Mouse (Mus musculus): ENCODE results near the gene Pkn3. TPM values are rescaled to one million over a fixed set of nuclear protein-coding genes. Genes with fewer than 3 reads are reported as not detected.

Pkn3 gene
- polyA plus RNA-seq, 1 experiment from 2014 or later, result 14.7 TPM

DNA sequence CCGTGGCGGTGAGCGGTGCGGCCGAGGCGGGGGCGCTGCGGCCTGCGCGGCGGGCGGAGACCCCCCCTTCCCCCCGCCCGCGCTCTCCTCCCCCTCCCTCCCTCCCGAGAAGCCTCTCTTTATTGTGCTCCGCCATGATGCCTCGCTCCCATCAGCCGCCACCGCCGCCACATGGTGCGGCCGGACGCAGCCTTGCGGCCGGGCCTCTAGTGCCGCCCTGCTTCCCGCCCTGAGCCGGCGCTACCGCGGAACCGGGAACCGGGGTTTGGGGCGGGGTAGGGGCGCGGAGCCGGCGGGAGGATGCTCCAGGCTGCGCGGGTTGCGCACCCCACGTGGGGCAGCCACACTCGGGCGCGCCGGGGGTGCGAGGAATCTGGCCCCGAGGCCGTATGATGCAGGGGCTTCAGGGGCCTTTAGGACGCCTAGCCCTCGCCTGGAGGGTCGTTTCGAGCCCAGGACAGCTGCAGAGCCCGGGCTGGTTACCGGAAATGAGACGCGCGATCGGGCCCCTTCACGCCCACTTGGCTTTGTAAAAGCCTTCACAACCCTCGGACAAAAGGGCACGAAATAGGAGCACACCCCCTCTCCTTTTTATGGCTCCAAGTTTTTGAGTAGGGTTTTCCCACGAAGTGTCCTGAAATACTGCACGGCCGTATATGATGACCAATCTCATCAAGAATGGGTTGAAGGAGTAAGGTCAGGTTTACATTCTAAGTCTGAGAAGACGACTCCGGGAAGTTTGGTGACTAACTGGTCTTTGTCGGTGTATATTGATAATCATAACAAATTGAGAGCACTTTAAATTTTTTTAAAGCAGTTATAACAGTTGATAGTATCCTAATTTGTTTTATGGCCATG, 10.2 kb upstream of the Pkn3 start:
- DNase-seq (ENCODE audit: low spot score), result peak; percentile 70
- H3K4me1 ChIP-seq, result peaks cover 39% of the 10 kb centered on the region
- no peaks in the 10 kb centered on the region for H3K27me3 ChIP-seq (ENCODE audit: low read depth, poor library complexity, severe bottlenecking)
- H3K27ac ChIP-seq, result peak overlapping the region; percentile 100
- peaks cover 43% of the 10 kb centered on the region for H3K36me3 ChIP-seq
- H3K4me3 ChIP-seq, result peak overlapping the region; percentile 100
- under 1% methylated on average over 51 of the region's 69 CpGs for WGBS
- no peaks in the 10 kb centered on the region for H3K9me3 ChIP-seq (replicated peaks)

DNA sequence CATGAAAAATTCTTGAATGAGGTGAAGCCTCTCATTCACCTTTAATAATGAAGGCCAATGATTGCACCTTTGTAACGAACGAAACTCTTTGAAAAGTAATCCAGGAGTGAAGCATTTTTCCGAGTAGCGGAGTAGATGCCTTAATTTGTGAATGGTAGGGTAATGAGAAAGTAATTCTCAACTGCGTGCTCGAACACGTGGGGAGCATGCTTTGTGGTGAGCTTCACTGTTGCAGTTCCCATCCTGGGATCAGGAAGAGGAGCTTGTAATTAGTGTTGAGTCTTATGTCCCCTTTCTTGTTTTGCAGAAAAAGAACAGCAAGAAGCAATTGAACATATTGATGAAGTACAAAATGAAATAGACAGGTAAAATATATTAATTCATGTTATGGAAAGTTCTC, 9.5 kb upstream of the Pkn3 start:
- H3K4me1 ChIP-seq, result peaks cover 37% of the 10 kb centered on the region
- WGBS, result 36% methylated on average over 7 of the region's 7 CpGs
- peaks cover 50% of the 10 kb centered on the region for H3K36me3 ChIP-seq
- peak overlapping the region; percentile 100 for H3K4me3 ChIP-seq
- peak overlapping the region; percentile 100 for H3K27ac ChIP-seq
- H3K27me3 ChIP-seq (ENCODE audit: low read depth, poor library complexity, severe bottlenecking), result no peaks in the 10 kb centered on the region
- no peak for DNase-seq (ENCODE audit: low spot score)
- no peaks in the 10 kb centered on the region for H3K9me3 ChIP-seq (replicated peaks)

GRCm38 (mm10) chr2:30072875-30073274, 4.6 kb upstream of the Pkn3 start:
- no peak for DNase-seq (ENCODE audit: low spot score)
- no peak overlapping the region for H3K27ac ChIP-seq
- no peaks in the 10 kb centered on the region for H3K27me3 ChIP-seq (ENCODE audit: low read depth, poor library complexity, severe bottlenecking)
- WGBS, result 81% methylated on average over 7 of the region's 7 CpGs
- no peak overlapping the region for H3K4me3 ChIP-seq
- peaks cover 14% of the 10 kb centered on the region for H3K4me1 ChIP-seq
- peaks cover 61% of the 10 kb centered on the region for H3K36me3 ChIP-seq
- H3K9me3 ChIP-seq (replicated peaks), result no peaks in the 10 kb centered on the region

GRCm38 (mm10) chr2:30073285-30073684, 4.2 kb upstream of the Pkn3 start:
- Histone ChIP-seq H3K27ac (no peak overlapping the region), H3K36me3 (peaks cover 57% of the 10 kb centered on the region), H3K27me3 (ENCODE audit: low read depth, poor library complexity, severe bottlenecking) (no peaks in the 10 kb centered on the region), H3K4me3 (no peak overlapping the region), H3K9me3 (replicated peaks) (no peaks in the 10 kb centered on the region), H3K4me1 (peaks cover 15% of the 10 kb centered on the region)
- 76% methylated on average over 3 of the region's 3 CpGs for WGBS
- no peak for DNase-seq (ENCODE audit: low spot score)

- Histone ChIP-seq H3K4me3 (no peak overlapping the region), H3K4me1 (peaks cover 24% of the 10 kb centered on the region), H3K36me3 (peaks cover 40% of the 10 kb centered on the region), H3K27me3 (ENCODE audit: low read depth, poor library complexity, severe bottlenecking) (no peaks in the 10 kb centered on the region), H3K9me3 (replicated peaks) (no peaks in the 10 kb centered on the region), H3K27ac (no peak overlapping the region)
- no peak for DNase-seq (ENCODE audit: low spot score)
- WGBS, result 77% methylated on average over 3 of the region's 3 CpGs
Measured at GRCm38 (mm10) chr2:30075625-30076024, 1.9 kb upstream of the Pkn3 start.

GRCm38 (mm10) chr2:30076439-30076838, 1.0 kb upstream of the Pkn3 start:
- 92% methylated on average over 9 of the region's 9 CpGs for WGBS
- Histone ChIP-seq H3K27ac (no peak overlapping the region), H3K4me1 (peaks cover 24% of the 10 kb centered on the region), H3K9me3 (replicated peaks) (no peaks in the 10 kb centered on the region), H3K36me3 (peaks cover 46% of the 10 kb centered on the region), H3K27me3 (ENCODE audit: low read depth, poor library complexity, severe bottlenecking) (no peaks in the 10 kb centered on the region), H3K4me3 (no peak overlapping the region)
- no peak for DNase-seq (ENCODE audit: low spot score)

- Histone ChIP-seq H3K4me3 (peak overlapping the region; percentile 67), H3K27me3 (ENCODE audit: low read depth, poor library complexity, severe bottlenecking) (no peaks in the 10 kb centered on the region), H3K4me1 (peaks cover 24% of the 10 kb centered on the region), H3K9me3 (replicated peaks) (no peaks in the 10 kb centered on the region), H3K27ac (peak overlapping the region; percentile 89), H3K36me3 (peaks cover 45% of the 10 kb centered on the region)
- 68% methylated on average over 6 of the region's 6 CpGs for WGBS
- no peak for DNase-seq (ENCODE audit: low spot score)
Measured at GRCm38 (mm10) chr2:30076959-30077358, 525 bp upstream of the Pkn3 start.

DNA sequence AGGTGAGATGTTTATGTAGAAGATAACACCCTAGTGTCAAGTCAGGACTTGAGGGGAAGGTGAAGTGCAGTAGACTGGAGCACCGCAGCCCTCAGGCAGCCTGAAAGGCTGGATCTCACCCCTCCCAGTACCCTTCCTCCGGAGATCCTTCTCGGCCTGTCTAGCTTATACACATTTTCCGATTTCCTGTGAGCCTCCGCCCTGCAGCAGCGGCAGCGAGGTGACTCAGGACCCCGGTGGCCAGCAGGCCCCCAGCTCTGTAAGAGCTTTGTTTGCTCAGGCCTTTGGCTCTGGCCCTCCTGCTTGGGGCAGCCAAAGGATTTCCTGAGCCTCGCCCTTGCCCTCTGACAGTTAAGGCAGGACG, 847 bp downstream of the Pkn3 start:
- Histone ChIP-seq H3K27ac (peak overlapping the region; percentile 89), H3K4me1 (peaks cover 24% of the 10 kb centered on the region), H3K4me3 (peak overlapping the region; percentile 67), H3K27me3 (ENCODE audit: low read depth, poor library complexity, severe bottlenecking) (no peaks in the 10 kb centered on the region), H3K9me3 (replicated peaks) (no peaks in the 10 kb centered on the region), H3K36me3 (peaks cover 37% of the 10 kb centered on the region)
- no peak for DNase-seq (ENCODE audit: low spot score)
- 29% methylated on average over 10 of the region's 10 CpGs for WGBS

DNA sequence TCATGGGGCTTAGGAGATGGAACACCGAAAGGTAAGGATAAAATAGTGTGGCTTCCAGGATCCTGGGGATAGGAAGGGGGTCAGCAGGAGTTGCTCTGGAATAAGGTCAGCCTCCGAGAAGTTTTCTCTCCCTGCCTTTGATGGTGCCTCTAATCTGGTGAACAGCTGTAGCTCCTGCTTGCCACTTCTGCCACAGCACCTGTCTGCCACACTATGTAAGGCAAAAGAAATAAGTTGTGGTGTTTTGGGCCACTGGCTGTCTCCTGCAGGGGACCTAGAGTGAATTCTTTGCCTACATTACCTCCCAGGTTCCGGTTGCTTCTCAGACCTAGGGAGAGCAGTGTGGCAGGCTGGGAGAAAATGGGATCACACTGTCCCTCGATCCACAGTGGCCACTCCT, 1.3 kb downstream of the Pkn3 start:
- H3K36me3 ChIP-seq, result peaks cover 33% of the 10 kb centered on the region
- H3K27ac ChIP-seq, result peak overlapping the region; percentile 89
- DNase-seq (ENCODE audit: low spot score), result no peak
- WGBS, result 73% methylated on average over 4 of the region's 4 CpGs
- H3K4me3 ChIP-seq, result peak overlapping the region; percentile 67
- peaks cover 24% of the 10 kb centered on the region for H3K4me1 ChIP-seq
- H3K27me3 ChIP-seq (ENCODE audit: low read depth, poor library complexity, severe bottlenecking), result no peaks in the 10 kb centered on the region
- no peaks in the 10 kb centered on the region for H3K9me3 ChIP-seq (replicated peaks)

- 88% methylated on average over 15 of the region's 15 CpGs for WGBS
- no peaks in the 10 kb centered on the region for H3K27me3 ChIP-seq (ENCODE audit: low read depth, poor library complexity, severe bottlenecking)
- H3K4me1 ChIP-seq, result peaks cover 37% of the 10 kb centered on the region
- peaks cover 23% of the 10 kb centered on the region; the same call in 1 of the 2 replicates for H3K36me3 ChIP-seq
- no peak overlapping the region for H3K4me3 ChIP-seq
- no peak for DNase-seq (ENCODE audit: low spot score)
- H3K9me3 ChIP-seq (replicated peaks), result no peaks in the 10 kb centered on the region
- no peak overlapping the region; the same call in 1 of the 2 replicates for H3K27ac ChIP-seq
Measured at GRCm38 (mm10) chr2:30080181-30080800, 2.8 kb downstream of the Pkn3 start.

- no peak for DNase-seq (ENCODE audit: low spot score)
- no peaks in the 10 kb centered on the region for H3K27me3 ChIP-seq (ENCODE audit: low read depth, poor library complexity, severe bottlenecking)
- H3K4me3 ChIP-seq, result peak overlapping the region; percentile 34
- H3K9me3 ChIP-seq (replicated peaks), result no peaks in the 10 kb centered on the region
- H3K27ac ChIP-seq, result peak overlapping the region; percentile 50; the same call in 1 of the 2 replicates
- H3K4me1 ChIP-seq, result peaks cover 16% of the 10 kb centered on the region
- peaks cover 36% of the 10 kb centered on the region for H3K36me3 ChIP-seq
- WGBS, result 53% methylated on average over 5 of the region's 5 CpGs
Measured at GRCm38 (mm10) chr2:30084113-30084512, 6.6 kb downstream of the Pkn3 start.

- no peaks in the 10 kb centered on the region for H3K9me3 ChIP-seq (replicated peaks)
- H3K36me3 ChIP-seq, result peaks cover 37% of the 10 kb centered on the region
- H3K27me3 ChIP-seq (ENCODE audit: low read depth, poor library complexity, severe bottlenecking), result no peaks in the 10 kb centered on the region
- H3K4me1 ChIP-seq, result peaks cover 12% of the 10 kb centered on the region
- WGBS, result 4% methylated on average over 12 of the region's 12 CpGs
- H3K4me3 ChIP-seq, result peak overlapping the region; percentile 34
- peak overlapping the region; percentile 50 for H3K27ac ChIP-seq
- no peak for DNase-seq (ENCODE audit: low spot score)
Measured at GRCm38 (mm10) chr2:30084632-30085031, 7.1 kb downstream of the Pkn3 start.

GRCm38 (mm10) chr2:30087310-30087709, 9.8 kb downstream of the Pkn3 start:
- Histone ChIP-seq H3K27ac (no peak overlapping the region), H3K9me3 (replicated peaks) (no peaks in the 10 kb centered on the region), H3K4me1 (peaks cover 25% of the 10 kb centered on the region), H3K27me3 (ENCODE audit: low read depth, poor library complexity, severe bottlenecking) (no peaks in the 10 kb centered on the region), H3K36me3 (peaks cover 45% of the 10 kb centered on the region), H3K4me3 (no peak overlapping the region)
- 93% methylated on average over 4 of the region's 4 CpGs for WGBS
- no peak for DNase-seq (ENCODE audit: low spot score)

All from limb, embryonic 10.5 days (tissue).